Comparison of ENCODE assay signal across 10 mouse cellular contexts in the genomic region with DNA sequence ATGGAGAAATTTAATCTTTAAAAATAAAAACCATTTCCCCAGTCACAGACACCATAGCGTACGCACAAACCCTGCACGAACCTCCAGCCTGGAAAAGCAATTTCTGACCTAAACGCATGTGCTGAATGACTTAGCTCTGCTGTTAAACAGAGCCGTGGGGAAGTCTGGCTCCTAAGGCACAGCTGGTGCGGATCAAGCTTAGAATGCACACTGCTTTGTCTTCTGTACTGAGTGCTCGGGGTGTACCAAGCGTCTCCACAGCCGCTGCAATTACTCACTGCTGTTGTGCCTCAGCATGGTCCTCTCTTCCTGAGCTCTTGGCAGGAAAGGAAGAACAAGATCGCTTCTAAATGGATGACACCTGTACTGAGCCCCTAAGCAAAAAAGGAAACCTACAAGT. TPM values are rescaled to one million over a fixed set of nuclear protein-coding genes. Genes with fewer than 3 reads are reported as not detected.
DNase-seq lines count a peak whose midpoint lies in the region; ATAC-seq and TF ChIP-seq lines count a peak whose summit lies in the region.
"Had no signal": no experiment of that assay in that cellular context is flagged by ENCODE, and none has a peak within 500 bp of the region (broad histone marks: within the 10 kb centered on the region; RNA-seq: fewer than 3 reads in every experiment).

No protein-coding gene starts in this region.

- intact Hi-C loops in gastrocnemius, adult 2 months (cut with DNase I): no loop called here

- H3K9me3 ChIP-seq in lung, embryonic 16.5 days (ENCODE audit: control insufficient read depth, low read length): no peaks in the 10 kb centered on the region

- no peak for DNase-seq in gastrocnemius, adult 2 months
- no peak for DNase-seq in gastrocnemius, postnatal 10 days
- no peak for DNase-seq in lung, postnatal 36 days
- DNase-seq in forelimb bud, embryonic 11.5 days (ENCODE audit: low read depth, low spot score): peak; percentile 87
- peak; percentile 11 to 45 for DNase-seq in lung, postnatal 4 days
- no peak for DNase-seq in spleen, postnatal 4 days (ENCODE audit: low spot score in 2 of 2)
- DNase-seq in frontal cortex, postnatal 36 days (ENCODE audit: low spot score in 2 of 2): no peak
- DNase-seq: heart, adult 2 months had no signal

- H3K4me3 ChIP-seq in gastrocnemius, adult 2 months: no peak overlapping the region
- H3K4me3 ChIP-seq in lung, embryonic 16.5 days (ENCODE audit: low read length): no peak overlapping the region
- H3K4me3 ChIP-seq: heart, adult 2 months had no signal

- TF ChIP-seq CTCF in gastrocnemius, adult 2 months (IDR thresholded peaks at IDR 0.05): no peak

- peak; percentile 91 for ATAC-seq in lung, embryonic 16.5 days (ENCODE audit: low read depth)

- H3K4me2 ChIP-seq in lung, embryonic 16.5 days (ENCODE audit: low read depth, low read length): no peak overlapping the region

- H3K36me3 ChIP-seq in lung, embryonic 16.5 days (ENCODE audit: control insufficient read depth, insufficient read depth, low read length): peaks cover 8% of the 10 kb centered on the region; the same call in 1 of the 2 replicates

- H3K27me3 ChIP-seq in lung, embryonic 16.5 days (ENCODE audit: control insufficient read depth, insufficient read depth, low read depth, low read length): no peaks in the 10 kb centered on the region

- H3K9ac ChIP-seq in lung, embryonic 16.5 days (ENCODE audit: low read length): no peak overlapping the region

- 41% methylated on average over 10 of the region's 10 CpGs for WGBS in lung, embryonic 16.5 days

- H3K4me1 ChIP-seq in lung, embryonic 16.5 days (replicated peaks; ENCODE audit: control insufficient read depth, insufficient read depth, low read length): peaks cover 6% of the 10 kb centered on the region; the same call in 1 of the 2 replicates

- peak overlapping the region; percentile 28; the same call in 1 of the 2 replicates for H3K27ac ChIP-seq in gastrocnemius, adult 2 months
- H3K27ac ChIP-seq in lung, embryonic 16.5 days (ENCODE audit: low read length): no peak overlapping the region
- H3K27ac ChIP-seq: heart, adult 2 months had no signal

RNA-seq across cellular contexts. Expression of gene Mlh3, which starts 7.9 kb away (rescaled TPM):
- total RNA-seq in gastrocnemius, adult 2 months (2021): 10 to 100 TPM in 1 of 2 experiments, 1 to 10 TPM in 1; 8.9 to 10.6 TPM
- total RNA-seq in gastrocnemius, postnatal 10 days (2021): 10 to 100 TPM in 1 of 2 experiments, 1 to 10 TPM in 1; 8.7 to 10.8 TPM
- 8.5 and 9.0 TPM in 2 replicates for polyA plus RNA-seq in lung, embryonic 16.5 days (2015; fragmentation: Nextera tagmentation; extraction: Ambion mirVana)

RNA-seq across cellular contexts. Expression of gene Acyp1, which starts 25.7 kb away (rescaled TPM):
- 10 to 100 TPM; 37.9 to 52.7 TPM for total RNA-seq in gastrocnemius, adult 2 months (2021)
- total RNA-seq in gastrocnemius, postnatal 10 days (2021): 10 to 100 TPM; 20.5 to 24.9 TPM
- polyA plus RNA-seq in lung, embryonic 16.5 days (2015; fragmentation: Nextera tagmentation; extraction: Ambion mirVana): 67.5 and 70.2 TPM in 2 replicates

RNA-seq across cellular contexts. Expression of gene Zc2hc1c, which starts 25.9 kb away (rescaled TPM):
- 1 to 10 TPM in 1 of 2 experiments, under 1 TPM in 1; 0.95 to 1.7 TPM for total RNA-seq in gastrocnemius, adult 2 months (2021)
- under 1 TPM; 0.63 TPM for total RNA-seq in gastrocnemius, postnatal 10 days (2021)
- 2.5 and 2.9 TPM in 2 replicates for polyA plus RNA-seq in lung, embryonic 16.5 days (2015; fragmentation: Nextera tagmentation; extraction: Ambion mirVana)
- total RNA-seq: neutrophil, adult 5-6 weeks had no signal

RNA-seq across cellular contexts. Expression of gene Eif2b2, which starts 43.2 kb away (rescaled TPM):
- total RNA-seq in gastrocnemius, adult 2 months (2021): 10 to 100 TPM; 56.1 to 63.1 TPM
- total RNA-seq in gastrocnemius, postnatal 10 days (2021): 10 to 100 TPM; 76.1 to 95.2 TPM
- 83.3 and 86.6 TPM in 2 replicates for polyA plus RNA-seq in lung, embryonic 16.5 days (2015; fragmentation: Nextera tagmentation; extraction: Ambion mirVana)

Comparison
In these comparisons a context has a peak if more than half of its experiments do, and no peak if none do; other contexts are left out.
1. DNase-seq: peak in forelimb bud, embryonic 11.5 days (single experiment) and lung, postnatal 4 days (2 of 2); none in gastrocnemius, adult 2 months (single experiment), gastrocnemius, postnatal 10 days (single experiment), lung, postnatal 36 days (single experiment), spleen, postnatal 4 days (0 of 2) and frontal cortex, postnatal 36 days (0 of 2).